Mouse (Mus musculus) megakaryocyte, embryonic 14.5 days (primary cell): ENCODE measurements around the gene Ino80b.

Experiments used
- FLI1 ChIP-seq: IDR thresholded peaks from 2 replicates; pipeline ENCODE4 v1.6.1; 2012; ENCODE audit warnings: low read length, inconsistent platforms, mixed read lengths
- GATA1 ChIP-seq: IDR thresholded peaks from 3 replicates; pipeline ENCODE4 v1.6.1; 2012; ENCODE audit warnings: mixed read lengths, low read length, inconsistent platforms, borderline replicate concordance

GRCm38 (mm10) chr6:83166243-83166630 is 41.0 kb upstream of the Ino80b start:
- TF ChIP-seq GATA1 (no peak), FLI1 (no peak)
